7 mouse cellular contexts compared by ENCODE assay signal in the genomic region with DNA sequence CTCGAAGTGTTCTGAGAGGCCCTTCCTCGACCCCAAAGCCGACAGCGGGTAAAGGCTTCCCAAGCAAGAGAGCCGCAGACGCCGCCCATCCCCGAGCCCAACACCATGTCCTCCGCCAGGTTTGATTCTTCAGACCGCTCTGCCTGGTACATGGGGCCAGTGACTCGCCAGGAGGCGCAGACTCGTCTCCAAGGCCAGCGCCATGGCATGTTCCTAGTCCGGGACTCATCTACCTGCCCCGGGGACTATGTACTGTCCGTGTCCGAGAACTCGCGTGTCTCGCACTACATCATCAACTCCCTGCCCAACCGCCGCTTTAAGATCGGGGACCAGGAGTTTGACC. TPM values are rescaled to one million over a fixed set of nuclear protein-coding genes. Genes with fewer than 3 reads are reported as not detected.
A peak's percentile ranks its signal among the peaks of the same experiment; 100 is the strongest.
DNase-seq lines count a peak whose midpoint lies in the region; ATAC-seq and TF ChIP-seq lines count a peak whose summit lies in the region.

No protein-coding gene starts in this region.

- peak overlapping the region; percentile 51 for H3K4me2 ChIP-seq in intestine, embryonic 14.5 days (ENCODE audit: low read length)
- H3K4me2 ChIP-seq in midbrain, embryonic 16.5 days (ENCODE audit: low read length): peak overlapping the region; percentile 98

- no peak for TF ChIP-seq CTCF in testis, adult 2 months (IDR thresholded peaks at IDR 0.05; ENCODE audit: control insufficient read depth, insufficient read depth, insufficient replicate concordance, low read depth, low read length)
- no peak for TF ChIP-seq CTCF in bone marrow macrophage, adult 2 months (IDR thresholded peaks at IDR 0.05; ENCODE audit: low read depth, low read length)

- H3K4me3 ChIP-seq in testis, adult 2 months (ENCODE audit: control insufficient read depth, low read depth, low read length): peak overlapping the region; percentile 99
- peak overlapping the region; percentile 74 for H3K4me3 ChIP-seq in bone marrow macrophage, adult 2 months (ENCODE audit: insufficient read depth, low read length)
- peak overlapping the region; percentile 99 for H3K4me3 ChIP-seq in forebrain, embryonic 10.5 days
- peak overlapping the region; percentile 97 for H3K4me3 ChIP-seq in intestine, embryonic 14.5 days (ENCODE audit: low read depth, low read length)
- peak overlapping the region; percentile 69 for H3K4me3 ChIP-seq in midbrain, embryonic 16.5 days (ENCODE audit: low read depth, low read length)

- H3K9me3 ChIP-seq in forebrain, embryonic 10.5 days: peaks cover 2% of the 10 kb centered on the region; the same call in 1 of the 2 replicates
- H3K9me3 ChIP-seq in intestine, embryonic 14.5 days (ENCODE audit: control insufficient read depth, low read length): no peaks in the 10 kb centered on the region
- H3K9me3 ChIP-seq in midbrain, embryonic 16.5 days (replicated peaks; ENCODE audit: control insufficient read depth, low read length, poor library complexity, severe bottlenecking): no peaks in the 10 kb centered on the region

- under 1% methylated on average over 24 of the region's 24 CpGs for WGBS in forebrain, embryonic 10.5 days
- 0% methylated on average over 24 of the region's 24 CpGs for WGBS in intestine, embryonic 14.5 days
- WGBS in midbrain, embryonic 16.5 days: under 1% methylated on average over 24 of the region's 24 CpGs

- DNase-seq in testis, postnatal 10 days (ENCODE audit: low spot score): no peak
- DNase-seq in forebrain, embryonic 10.5 days (ENCODE audit: extremely low spot score, low spot score): no peak
- no peak for DNase-seq in intestine, embryonic 14.5 days (ENCODE audit: low spot score)
- DNase-seq in liver: peak; percentile 73

- H3K9ac ChIP-seq in intestine, embryonic 14.5 days (ENCODE audit: low read length): peak overlapping the region; percentile 87
- peak overlapping the region; percentile 98 for H3K9ac ChIP-seq in midbrain, embryonic 16.5 days (ENCODE audit: low read depth, low read length)

- H3K4me1 ChIP-seq in testis, adult 2 months (ENCODE audit: control insufficient read depth, insufficient read depth, low read length): peaks cover 5% of the 10 kb centered on the region
- peaks cover 10% of the 10 kb centered on the region for H3K4me1 ChIP-seq in bone marrow macrophage, adult 2 months (ENCODE audit: control insufficient read depth, insufficient read depth, low read length)
- H3K4me1 ChIP-seq in forebrain, embryonic 10.5 days: peaks cover 32% of the 10 kb centered on the region
- H3K4me1 ChIP-seq in intestine, embryonic 14.5 days (replicated peaks; ENCODE audit: control insufficient read depth, insufficient read depth, low read length): peaks cover 13% of the 10 kb centered on the region
- peaks cover 28% of the 10 kb centered on the region for H3K4me1 ChIP-seq in midbrain, embryonic 16.5 days (ENCODE audit: control insufficient read depth, insufficient read depth, low read length)

- peak; percentile 29; the same call in 1 of the 2 replicates for ATAC-seq in intestine, embryonic 14.5 days (replicated peaks; ENCODE audit: low FRiP score, low TSS enrichment, low read depth)
- peak; percentile 62 for ATAC-seq in midbrain, embryonic 16.5 days

- no peaks in the 10 kb centered on the region for H3K27me3 ChIP-seq in testis, adult 2 months (ENCODE audit: control insufficient read depth, insufficient read depth, low read length)
- no peaks in the 10 kb centered on the region for H3K27me3 ChIP-seq in forebrain, embryonic 10.5 days (ENCODE audit: poor library complexity, severe bottlenecking)
- H3K27me3 ChIP-seq in intestine, embryonic 14.5 days (replicated peaks; ENCODE audit: control insufficient read depth, insufficient read depth, low read length): no peaks in the 10 kb centered on the region
- no peaks in the 10 kb centered on the region for H3K27me3 ChIP-seq in midbrain, embryonic 16.5 days (ENCODE audit: control insufficient read depth, insufficient read depth, low read depth, low read length)

- H3K36me3 ChIP-seq in testis, adult 2 months (ENCODE audit: control insufficient read depth, insufficient read depth, low read length): no peaks in the 10 kb centered on the region
- H3K36me3 ChIP-seq in forebrain, embryonic 10.5 days (replicated peaks): peaks cover 31% of the 10 kb centered on the region
- H3K36me3 ChIP-seq in intestine, embryonic 14.5 days (ENCODE audit: control insufficient read depth, insufficient read depth, low read length): peaks cover 19% of the 10 kb centered on the region
- H3K36me3 ChIP-seq in midbrain, embryonic 16.5 days (ENCODE audit: control insufficient read depth, insufficient read depth, low read length): peaks cover 6% of the 10 kb centered on the region; the same call in 1 of the 2 replicates

- TF ChIP-seq POLR2A in testis, adult 2 months (IDR thresholded peaks at IDR 0.05; ENCODE audit: control insufficient read depth, low read depth, low read length): peak; percentile 48; the same call in 1 of the 2 replicates
- no peak for TF ChIP-seq POLR2A in bone marrow macrophage, adult 2 months (IDR thresholded peaks at IDR 0.05; ENCODE audit: borderline replicate concordance, low read depth, low read length)

- H3K27ac ChIP-seq in testis, adult 2 months (ENCODE audit: control insufficient read depth, insufficient read depth, low read depth, low read length): peak overlapping the region; percentile 85
- H3K27ac ChIP-seq in bone marrow macrophage, adult 2 months (ENCODE audit: insufficient read depth, low read depth, low read length): peak overlapping the region; percentile 63; the same call in 1 of the 2 replicates
- H3K27ac ChIP-seq in forebrain, embryonic 10.5 days: peak overlapping the region; percentile 98
- peak overlapping the region; percentile 93 for H3K27ac ChIP-seq in intestine, embryonic 14.5 days (ENCODE audit: low read depth)
- peak overlapping the region; percentile 98 for H3K27ac ChIP-seq in midbrain, embryonic 16.5 days (ENCODE audit: low read length)

RNA-seq across cellular contexts. Expression of a gene that starts 0.6 kb away (rescaled TPM):
- 12.1 and 15.5 TPM in 2 replicates for polyA plus RNA-seq in testis, adult 2 months (2012; rRNA removed)
- 26.2 and 27.4 TPM in 2 replicates for polyA plus RNA-seq in bone marrow macrophage, adult 2 months (2012; ENCODE audit: insufficient read depth, insufficient read length, missing spikeins)
- 72.9 and 73.4 TPM in 2 replicates for polyA plus RNA-seq in forebrain, embryonic 10.5 days (2016; fragmentation: Nextera tagmentation; extraction: Ambion mirVana)
- 54.7 and 56.4 TPM in 2 replicates for polyA plus RNA-seq in intestine, embryonic 14.5 days (2014; fragmentation: Nextera tagmentation; extraction: Ambion mirVana)
- polyA plus RNA-seq in midbrain, embryonic 16.5 days (2015; fragmentation: Nextera tagmentation; extraction: Ambion mirVana): 72.4 and 88.8 TPM in 2 replicates

RNA-seq across cellular contexts. Expression of a gene that starts 37.1 kb away (rescaled TPM):
- 3.5 and 4.6 TPM in 2 replicates for polyA plus RNA-seq in testis, adult 2 months (2012; rRNA removed)
- polyA plus RNA-seq in bone marrow macrophage, adult 2 months (2012; ENCODE audit: insufficient read depth, insufficient read length, missing spikeins): not detected in 2 replicates
- polyA plus RNA-seq in forebrain, embryonic 10.5 days (2016; fragmentation: Nextera tagmentation; extraction: Ambion mirVana): 1.3 and 2.8 TPM in 2 replicates
- polyA plus RNA-seq in intestine, embryonic 14.5 days (2014; fragmentation: Nextera tagmentation; extraction: Ambion mirVana): 3.2 and 3.3 TPM in 2 replicates
- 13.6 and 22.2 TPM in 2 replicates for polyA plus RNA-seq in midbrain, embryonic 16.5 days (2015; fragmentation: Nextera tagmentation; extraction: Ambion mirVana)

RNA-seq across cellular contexts. Expression of a gene that starts 46.2 kb away (rescaled TPM):
- 87.0 and 88.7 TPM in 2 replicates for polyA plus RNA-seq in testis, adult 2 months (2012; rRNA removed)
- 37.1 and 38.0 TPM in 2 replicates for polyA plus RNA-seq in bone marrow macrophage, adult 2 months (2012; ENCODE audit: insufficient read depth, insufficient read length, missing spikeins)
- 38.6 and 39.2 TPM in 2 replicates for polyA plus RNA-seq in forebrain, embryonic 10.5 days (2016; fragmentation: Nextera tagmentation; extraction: Ambion mirVana)
- polyA plus RNA-seq in intestine, embryonic 14.5 days (2014; fragmentation: Nextera tagmentation; extraction: Ambion mirVana): 38.0 and 38.7 TPM in 2 replicates
- polyA plus RNA-seq in midbrain, embryonic 16.5 days (2015; fragmentation: Nextera tagmentation; extraction: Ambion mirVana): 73.7 and 74.8 TPM in 2 replicates

RNA-seq across cellular contexts. Expression of a gene that starts 46.6 kb away (rescaled TPM):
- polyA plus RNA-seq in testis, adult 2 months (2012; rRNA removed): 7.1 and 8.3 TPM in 2 replicates
- polyA plus RNA-seq in bone marrow macrophage, adult 2 months (2012; ENCODE audit: insufficient read depth, insufficient read length, missing spikeins): 31.9 and 35.3 TPM in 2 replicates
- polyA plus RNA-seq in forebrain, embryonic 10.5 days (2016; fragmentation: Nextera tagmentation; extraction: Ambion mirVana): 11.5 and 12.0 TPM in 2 replicates
- 6.0 and 6.5 TPM in 2 replicates for polyA plus RNA-seq in intestine, embryonic 14.5 days (2014; fragmentation: Nextera tagmentation; extraction: Ambion mirVana)
- polyA plus RNA-seq in midbrain, embryonic 16.5 days (2015; fragmentation: Nextera tagmentation; extraction: Ambion mirVana): 26.0 and 30.9 TPM in 2 replicates

RNA-seq across cellular contexts. Expression of a gene that starts 56.1 kb away (rescaled TPM):
- 55.8 and 57.5 TPM in 2 replicates for polyA plus RNA-seq in testis, adult 2 months (2012; rRNA removed)
- polyA plus RNA-seq in bone marrow macrophage, adult 2 months (2012; ENCODE audit: insufficient read depth, insufficient read length, missing spikeins): 53.4 and 57.0 TPM in 2 replicates
- polyA plus RNA-seq in forebrain, embryonic 10.5 days (2016; fragmentation: Nextera tagmentation; extraction: Ambion mirVana): 78.1 and 92.3 TPM in 2 replicates
- 71.0 and 80.9 TPM in 2 replicates for polyA plus RNA-seq in intestine, embryonic 14.5 days (2014; fragmentation: Nextera tagmentation; extraction: Ambion mirVana)
- 145 and 151 TPM in 2 replicates for polyA plus RNA-seq in midbrain, embryonic 16.5 days (2015; fragmentation: Nextera tagmentation; extraction: Ambion mirVana)
